Mouse (Mus musculus): ENCODE results near the gene Sorcs2. TPM values are rescaled to one million over a fixed set of nuclear protein-coding genes. Genes with fewer than 3 reads are reported as not detected.
A peak's percentile ranks its signal among the peaks of the same experiment; 100 is the strongest.
"Not testable (repeated sequence)": the region's sequence is repeated elsewhere in the genome, so short reads cannot be mapped to it uniquely, and the experiment has no call there.

Gene Sorcs2
- total RNA-seq, 2 experiments from 2014 or later: 1.8 TPM

- no peak for DNase-seq (ENCODE audit: low spot score)
Observed at GRCm38 (mm10) chr5:36304299-36304980, 93.5 kb downstream of the Sorcs2 start.

DNA sequence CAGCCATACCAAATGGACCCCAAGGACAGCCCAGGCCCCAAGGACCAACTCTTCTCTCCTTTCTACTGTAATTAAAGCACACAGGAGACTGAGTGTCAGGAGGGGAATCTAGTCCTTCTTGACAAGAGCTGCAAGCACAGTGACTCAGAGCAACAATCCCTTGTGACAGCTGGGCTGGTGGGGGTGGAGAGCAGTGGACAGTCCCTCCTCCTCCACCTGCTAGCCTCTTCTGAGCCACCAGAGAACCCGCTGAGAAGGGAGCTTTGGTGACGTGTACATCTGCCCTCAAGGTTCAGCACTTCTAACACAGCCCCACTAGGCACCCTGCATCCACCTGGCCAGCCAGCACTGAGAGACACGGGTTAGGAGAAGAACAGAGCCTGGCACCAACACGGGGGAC is 96.8 kb downstream of the Sorcs2 start:
- no peak for DNase-seq (ENCODE audit: low spot score)

DNA sequence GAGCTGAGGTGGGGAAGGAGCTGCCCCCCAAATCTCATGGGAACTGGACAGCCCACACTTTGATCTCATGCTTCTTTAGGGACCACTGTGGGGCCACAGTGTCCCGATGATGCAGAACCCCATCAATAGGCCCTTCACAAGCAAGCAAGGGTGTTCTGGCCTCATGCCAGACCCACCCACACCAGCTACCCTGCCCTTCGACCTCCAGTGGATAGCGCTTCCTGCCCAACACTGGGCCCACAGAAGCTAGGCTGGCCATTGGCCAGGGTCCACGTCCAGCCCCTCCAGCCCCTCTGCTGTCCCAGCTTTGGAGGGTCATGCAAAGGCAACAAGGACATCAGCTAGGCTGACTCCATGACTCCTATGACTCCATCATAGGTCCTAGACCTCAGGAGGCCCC is 99.9 kb downstream of the Sorcs2 start:
- DNase-seq (ENCODE audit: low spot score): no peak

DNA sequence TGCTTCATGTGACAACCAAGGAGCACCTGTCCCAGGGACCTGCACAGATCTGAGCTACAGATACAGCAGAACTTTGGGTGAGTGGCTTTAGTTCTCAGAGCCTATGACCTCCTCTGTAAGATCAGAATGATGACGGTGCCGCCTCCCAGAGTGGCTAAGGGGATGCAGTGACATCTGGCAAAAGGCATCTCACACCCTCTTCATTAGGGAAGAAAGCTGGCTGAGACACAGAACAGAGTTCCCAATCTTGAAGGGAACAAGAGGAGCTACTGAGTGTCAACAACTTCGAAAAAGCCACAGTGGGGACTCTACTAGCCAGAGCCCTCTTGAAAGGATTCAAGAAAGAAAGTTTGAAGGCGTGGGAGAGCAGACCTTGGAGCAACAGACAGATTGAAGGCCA is 100.7 kb downstream of the Sorcs2 start:
- no peak for DNase-seq (ENCODE audit: low spot score)

GRCm38 (mm10) chr5:36293109-36293900 is 104.6 kb downstream of the Sorcs2 start:
- no peak for DNase-seq (ENCODE audit: low spot score)

- DNase-seq (ENCODE audit: low spot score): peak; percentile 12
Observed at GRCm38 (mm10) chr5:36292321-36292720, 105.6 kb downstream of the Sorcs2 start.

DNA sequence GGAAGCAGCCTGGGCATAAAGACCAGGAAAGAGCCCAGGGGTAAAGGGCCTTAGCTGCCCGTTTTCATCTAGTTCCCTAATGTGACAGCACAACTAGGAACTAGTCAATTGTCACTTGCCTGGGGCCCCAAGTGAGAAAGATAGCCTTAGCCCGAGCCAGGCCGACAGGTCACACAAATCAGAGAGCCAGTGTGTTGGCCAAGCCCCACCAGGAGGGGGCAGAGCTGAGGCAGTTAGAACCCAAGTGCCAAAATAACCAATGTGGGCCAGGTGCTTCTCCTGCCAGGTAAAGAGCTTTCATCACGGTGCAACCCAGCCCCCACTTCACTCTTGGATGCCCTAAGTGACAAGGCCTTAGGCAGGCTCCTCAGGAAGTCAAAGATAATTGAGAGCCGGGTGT is 106.7 kb downstream of the Sorcs2 start:
- DNase-seq (ENCODE audit: low spot score): no peak

GRCm38 (mm10) chr5:36285405-36285804 is 112.5 kb downstream of the Sorcs2 start:
- DNase-seq (ENCODE audit: low spot score): no peak

DNA sequence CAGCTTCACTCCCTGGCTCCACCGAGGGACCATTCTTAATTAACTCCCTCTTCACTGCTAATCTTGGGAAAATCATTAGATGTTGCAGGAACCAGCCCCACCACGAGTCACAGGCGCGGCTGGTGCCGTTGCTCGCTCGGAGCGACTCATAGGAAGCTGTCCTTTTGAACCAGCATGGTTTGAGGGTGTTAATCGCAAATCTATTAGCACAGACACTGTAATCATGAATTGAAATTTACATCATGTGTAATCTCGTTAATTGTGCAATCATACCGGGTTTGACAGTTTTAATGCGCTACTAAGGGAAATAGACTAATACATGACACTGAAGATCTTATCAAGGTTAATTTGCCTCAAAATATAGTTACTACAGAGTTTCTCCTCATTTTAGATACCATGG is 118.0 kb downstream of the Sorcs2 start:
- DNase-seq (ENCODE audit: low spot score): no peak

DNA sequence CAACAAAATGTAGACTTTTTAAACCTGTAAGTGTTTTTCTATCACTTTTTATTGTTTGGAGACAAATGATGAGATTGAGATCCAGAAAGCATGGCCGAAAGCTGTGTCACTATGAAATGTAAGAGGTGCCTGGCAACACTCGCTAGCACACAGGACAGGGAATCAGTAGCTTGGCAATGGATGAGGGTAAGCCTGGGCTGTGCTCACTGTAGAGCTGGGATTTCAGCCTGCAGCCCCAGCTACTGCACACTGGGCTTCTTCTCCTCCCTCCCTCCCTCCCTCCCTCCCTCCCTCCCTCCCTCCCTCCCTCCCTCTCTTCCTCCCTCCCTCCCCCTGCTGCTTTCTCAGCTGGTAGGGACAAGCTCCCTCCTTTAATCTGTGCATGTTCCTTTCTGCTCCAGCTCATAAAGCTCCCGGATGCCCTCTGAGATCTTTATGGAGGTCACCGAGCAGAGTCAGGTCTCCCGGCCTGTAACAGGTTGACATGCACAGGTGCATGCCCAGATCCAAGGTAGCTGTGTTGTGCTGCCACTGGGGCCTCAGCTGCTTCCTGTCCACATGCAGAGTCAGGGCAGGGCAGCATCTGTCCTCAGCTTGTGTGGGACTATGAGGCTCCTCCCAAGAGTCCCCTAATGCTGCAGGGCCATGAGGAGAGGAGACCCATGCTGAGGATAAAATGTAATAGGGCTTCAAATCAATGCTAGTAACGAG is 123.1 kb downstream of the Sorcs2 start:
- peak; percentile 20 for DNase-seq (ENCODE audit: low spot score)

GRCm38 (mm10) chr5:36267194-36267769 is 130.7 kb downstream of the Sorcs2 start:
- no peak for DNase-seq (ENCODE audit: low spot score)

- no peak for DNase-seq (ENCODE audit: low spot score)
Observed at GRCm38 (mm10) chr5:36260862-36261261, 137.1 kb downstream of the Sorcs2 start.

DNA sequence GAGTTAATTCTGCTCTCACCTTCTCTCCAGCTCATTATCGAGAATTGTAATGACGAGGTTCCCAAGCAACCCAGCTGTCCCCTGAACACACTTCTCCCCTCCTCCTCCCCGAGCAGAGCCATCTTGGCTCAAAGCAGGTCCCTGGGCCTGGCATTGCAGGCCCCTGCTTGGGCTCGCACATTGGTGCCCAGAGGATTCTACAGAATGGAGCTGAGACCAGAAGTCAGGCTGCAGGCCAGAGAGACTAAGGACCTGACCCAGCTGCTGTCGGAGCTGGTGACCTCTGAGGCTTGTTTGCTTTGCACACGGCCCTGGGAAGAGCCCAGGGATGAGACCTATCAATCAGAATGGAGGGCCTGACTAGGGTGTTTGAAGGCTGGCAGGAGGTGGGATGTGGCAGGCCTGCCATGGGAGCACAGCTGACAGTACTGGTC is 138.2 kb downstream of the Sorcs2 start:
- no peak for DNase-seq (ENCODE audit: low spot score)

- no peak for DNase-seq (ENCODE audit: low spot score)
Observed at GRCm38 (mm10) chr5:36258387-36259181, 139.4 kb downstream of the Sorcs2 start.

DNA sequence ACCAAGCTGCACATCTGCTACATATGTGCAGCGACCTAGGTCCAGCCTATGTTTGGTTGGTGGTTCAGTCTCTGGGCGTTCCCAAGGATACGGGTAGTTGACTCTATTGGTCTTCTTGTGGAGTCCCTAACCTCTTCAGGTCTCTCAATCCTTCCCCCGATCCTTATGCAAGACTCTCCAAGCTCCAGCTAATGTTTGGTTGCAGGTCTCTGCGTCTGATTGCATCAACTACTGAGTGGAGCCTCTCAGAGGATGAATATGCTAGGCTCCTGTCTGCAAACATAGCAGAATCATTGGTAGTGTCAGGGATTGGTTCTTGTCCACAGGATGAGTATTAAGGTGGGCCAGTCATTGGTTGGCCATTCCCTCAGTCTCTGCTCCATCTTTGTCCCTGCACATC is 140.9 kb downstream of the Sorcs2 start:
- DNase-seq (ENCODE audit: low spot score): no peak

DNA sequence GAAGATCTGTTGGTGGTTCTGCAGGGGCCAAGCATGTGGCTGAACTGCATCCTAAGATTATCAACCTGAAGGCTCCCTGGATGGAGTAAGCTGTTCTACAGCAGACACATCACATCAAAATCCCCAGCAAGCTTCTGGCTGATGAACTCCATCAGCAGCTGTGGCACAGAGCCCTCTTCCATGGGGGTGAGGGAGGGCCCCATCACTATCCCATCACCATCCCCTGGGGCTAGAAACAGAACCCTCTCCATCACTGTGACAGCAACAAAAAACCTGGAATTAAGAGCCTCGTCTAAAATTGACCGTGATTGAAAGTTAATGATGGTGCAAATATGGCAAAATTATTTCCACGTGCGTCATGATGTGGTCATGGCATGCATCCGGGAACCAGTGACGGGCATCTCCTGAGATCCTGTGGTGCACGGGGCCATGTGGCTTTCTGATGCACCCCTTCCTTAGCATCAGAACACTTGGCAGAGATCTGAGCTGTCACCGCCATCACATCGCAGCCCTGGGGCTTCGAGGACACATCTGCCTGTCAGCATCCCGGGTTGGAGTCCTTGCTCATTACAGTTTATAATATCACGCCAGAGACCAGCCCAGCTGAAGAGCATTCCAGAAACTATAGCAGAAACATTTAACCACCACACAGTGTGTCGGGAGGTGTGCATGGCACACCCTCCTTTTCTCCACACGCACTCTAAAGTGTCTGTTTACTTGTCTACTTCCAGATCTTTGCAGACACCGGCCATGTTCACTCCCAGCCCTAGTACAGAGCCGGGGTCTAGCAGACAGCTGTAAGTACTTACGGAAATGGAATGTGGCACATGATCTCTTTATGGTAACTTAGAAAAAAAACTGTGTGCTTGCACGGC is 143.1 kb downstream of the Sorcs2 start:
- no peak for DNase-seq (ENCODE audit: low spot score)

GRCm38 (mm10) chr5:36252746-36253504 is 145.0 kb downstream of the Sorcs2 start:
- no peak for DNase-seq (ENCODE audit: low spot score)

DNA sequence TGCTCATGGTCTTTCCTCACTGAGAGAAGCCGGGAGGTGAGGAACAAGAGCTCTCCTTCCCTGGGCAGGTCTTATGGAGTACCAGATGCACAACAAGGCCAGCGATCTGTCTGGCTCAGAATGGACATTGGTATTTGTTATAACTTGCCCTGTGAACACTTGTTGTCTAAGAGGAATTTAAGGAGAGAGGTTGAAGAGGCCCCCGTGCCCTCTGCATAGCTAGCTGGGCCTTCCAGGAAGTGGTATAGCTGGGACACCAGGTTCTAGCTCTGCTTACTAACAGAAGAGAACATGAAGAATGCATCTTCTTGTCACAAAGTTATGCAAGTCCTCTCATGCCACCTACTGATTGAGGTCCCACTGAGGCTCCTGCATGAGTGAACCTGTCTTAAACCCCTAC is 149.9 kb downstream of the Sorcs2 start:
- DNase-seq (ENCODE audit: low spot score): no peak

DNA sequence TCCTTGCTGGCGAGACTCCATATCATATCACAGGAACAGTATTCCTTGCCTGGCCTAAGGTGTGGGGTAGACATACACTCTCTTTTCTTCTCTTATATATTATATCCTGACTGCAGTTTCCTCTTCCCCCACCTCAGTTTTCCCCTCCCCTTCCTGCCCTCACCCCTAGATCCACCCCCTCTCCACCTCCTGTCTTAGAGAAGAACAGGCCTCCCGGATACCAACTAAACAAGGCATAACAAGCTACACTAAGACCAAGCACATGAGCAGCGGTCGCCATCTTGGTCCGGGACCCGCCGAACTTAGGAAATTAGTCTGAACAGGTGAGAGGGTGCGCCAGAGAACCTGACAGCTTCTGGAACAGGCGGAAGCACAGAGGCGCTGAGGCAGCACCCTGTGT is 160.4 kb downstream of the Sorcs2 start:
- DNase-seq (ENCODE audit: low spot score): not testable (repeated sequence)
